Mouse (Mus musculus): ENCODE measurements around the gene Gnl1. TPM values are rescaled to one million over a fixed set of nuclear protein-coding genes. Genes with fewer than 3 reads are reported as not detected.

The Gnl1 gene
- polyA plus RNA-seq, 1 experiment from 2014 or later, result 31.3 TPM

MicroRNAs encoded within 50 kb of the gene (microRNA counts, 519-probe panel; counts per million panel counts)
- 1,298 counts per million, percentile 4 among the panel's probes with 10 or more counts for microRNA mmu-miR-877

Small RNAs within 50 kb of the gene (microRNA-seq; reads per million reads assigned to microRNA genes)
- gene Mir877 (ENCODE audit: borderline number of aligned reads), result 144 reads per million, percentile 47 among the genes with 10 or more reads in this experiment

Other genes starting within 250 kb of the Gnl1 start
- gene Ier3, start 158.2 kb upstream of the Gnl1 start, polyA plus RNA-seq (2014; fragmentation: Nextera tagmentation; extraction: Ambion mirVana), result 2.7 and 3.4 TPM in 2 replicates
- gene Flot1, start 156.6 kb upstream of the Gnl1 start, polyA plus RNA-seq (2014; fragmentation: Nextera tagmentation; extraction: Ambion mirVana), result 46.7 and 53.8 TPM in 2 replicates
- 1,420 and 1,481 TPM in 2 replicates for gene Tubb5, start 141.5 kb upstream of the Gnl1 start, polyA plus RNA-seq (2014; fragmentation: Nextera tagmentation; extraction: Ambion mirVana)
- gene Mdc1, start 138.3 kb upstream of the Gnl1 start, polyA plus RNA-seq (2014; fragmentation: Nextera tagmentation; extraction: Ambion mirVana), result 22.2 and 23.4 TPM in 2 replicates
- gene Nrm, start 118.5 kb upstream of the Gnl1 start, polyA plus RNA-seq (2014; fragmentation: Nextera tagmentation; extraction: Ambion mirVana), result 48.8 and 53.2 TPM in 2 replicates
- 24.1 and 24.6 TPM in 2 replicates for gene Ppp1r18, start 114.3 kb upstream of the Gnl1 start, polyA plus RNA-seq (2014; fragmentation: Nextera tagmentation; extraction: Ambion mirVana)
- 38.6 and 47.2 TPM in 2 replicates for gene Dhx16, start 100.0 kb upstream of the Gnl1 start, polyA plus RNA-seq (2014; fragmentation: Nextera tagmentation; extraction: Ambion mirVana)
- 21.2 and 25.6 TPM in 2 replicates for gene 2310061I04Rik, start 82.4 kb upstream of the Gnl1 start, polyA plus RNA-seq (2014; fragmentation: Nextera tagmentation; extraction: Ambion mirVana)
- 101 and 108 TPM in 2 replicates for gene Atat1, start 69.8 kb upstream of the Gnl1 start, polyA plus RNA-seq (2014; fragmentation: Nextera tagmentation; extraction: Ambion mirVana)
- 69.5 and 72.0 TPM in 2 replicates for gene Mrps18b, start 63.5 kb upstream of the Gnl1 start, polyA plus RNA-seq (2014; fragmentation: Nextera tagmentation; extraction: Ambion mirVana)
- 38.1 and 38.2 TPM in 2 replicates for gene Ppp1r10, start 63.4 kb upstream of the Gnl1 start, polyA plus RNA-seq (2014; fragmentation: Nextera tagmentation; extraction: Ambion mirVana)
- 96.7 and 112 TPM in 2 replicates for gene Abcf1, start 10.1 kb upstream of the Gnl1 start, polyA plus RNA-seq (2014; fragmentation: Nextera tagmentation; extraction: Ambion mirVana)
- 37.7 and 38.2 TPM in 2 replicates for gene Prr3, start 385 bp downstream of the Gnl1 start, polyA plus RNA-seq (2014; fragmentation: Nextera tagmentation; extraction: Ambion mirVana)
- gene H2-T24, start 40.7 kb downstream of the Gnl1 start, polyA plus RNA-seq (2014; fragmentation: Nextera tagmentation; extraction: Ambion mirVana), result 2.2 and 2.4 TPM in 2 replicates
- 3.7 and 3.9 TPM in 2 replicates for gene H2-T23, start 53.0 kb downstream of the Gnl1 start, polyA plus RNA-seq (2014; fragmentation: Nextera tagmentation; extraction: Ambion mirVana)
- gene H2-T22, start 62.9 kb downstream of the Gnl1 start, polyA plus RNA-seq (2014; fragmentation: Nextera tagmentation; extraction: Ambion mirVana), result 12.7 and 13.2 TPM in 2 replicates
- gene Gm6034, start 63.1 kb downstream of the Gnl1 start, polyA plus RNA-seq (2014; fragmentation: Nextera tagmentation; extraction: Ambion mirVana), result not detected in 2 replicates
- gene Gm11127, start 78.5 kb downstream of the Gnl1 start, polyA plus RNA-seq (2014; fragmentation: Nextera tagmentation; extraction: Ambion mirVana), result 0.20 TPM in 1 of 2 replicates, not detected in the other
- gene Gm19684, start 141.8 kb downstream of the Gnl1 start, polyA plus RNA-seq (2014; fragmentation: Nextera tagmentation; extraction: Ambion mirVana), result not detected in 2 replicates
- gene Gm7030, start 149.6 kb downstream of the Gnl1 start, polyA plus RNA-seq (2014; fragmentation: Nextera tagmentation; extraction: Ambion mirVana), result not detected in 2 replicates
- gene Gm8909, start 188.7 kb downstream of the Gnl1 start, polyA plus RNA-seq (2014; fragmentation: Nextera tagmentation; extraction: Ambion mirVana), result not detected in 2 replicates
- not detected in 2 replicates for gene H2-T3, start 210.4 kb downstream of the Gnl1 start, polyA plus RNA-seq (2014; fragmentation: Nextera tagmentation; extraction: Ambion mirVana)